Mouse (Mus musculus): Measurements from ENCODE around the gene Il17ra. TPM values are rescaled to one million over a fixed set of nuclear protein-coding genes. Genes with fewer than 3 reads are reported as not detected.

The Il17ra gene
- 5.0 and 6.0 TPM in 2 replicates for polyA plus RNA-seq (2021; fragmentation: Nextera tagmentation)
- long read RNA-seq, experiment 1, partial matches to known transcripts: 0 of 4 reads
- long read RNA-seq, experiment 1, other reads (novel, unspliced or antisense): 4 of 4 reads
- long read RNA-seq, experiment 2, partial matches to known transcripts: 0 of 8 reads
- long read RNA-seq, experiment 2, other reads (novel, unspliced or antisense): 8 of 8 reads

DNA sequence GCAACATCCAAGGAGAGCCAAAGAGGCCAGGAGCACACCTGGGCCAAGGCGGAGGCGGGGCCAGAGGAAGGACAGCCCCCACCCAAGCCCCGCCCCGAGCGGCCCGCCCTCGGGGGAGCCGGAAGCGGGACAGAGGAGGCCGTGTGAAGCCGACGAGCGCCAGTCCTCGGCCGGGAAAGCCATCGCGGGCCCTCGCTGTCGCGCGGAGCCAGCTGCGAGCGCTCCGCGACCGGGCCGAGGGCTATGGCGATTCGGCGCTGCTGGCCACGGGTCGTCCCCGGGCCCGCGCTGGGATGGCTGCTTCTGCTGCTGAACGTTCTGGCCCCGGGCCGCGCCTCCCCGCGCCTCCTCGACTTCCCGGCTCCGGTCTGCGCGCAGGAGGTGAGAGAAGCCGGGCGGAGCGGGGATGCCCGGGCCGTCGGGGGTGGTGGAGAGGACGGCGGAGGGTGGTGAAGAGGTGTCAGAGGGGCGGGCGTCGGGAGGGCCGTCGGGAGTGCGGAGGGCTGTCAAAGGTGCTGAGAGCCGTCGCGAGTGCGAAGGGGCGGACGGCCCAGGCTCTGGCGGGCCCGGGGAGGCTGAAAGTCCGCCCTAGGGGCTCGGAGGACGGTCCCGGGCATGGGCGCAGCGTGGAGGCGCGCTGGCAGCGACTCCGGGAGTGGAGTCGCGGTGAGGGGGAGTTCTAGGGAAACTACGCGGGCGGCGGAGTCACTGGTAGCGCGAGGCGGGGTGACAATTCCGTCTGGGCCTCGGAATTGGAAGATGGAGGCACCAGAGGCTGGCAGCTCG, at the start of gene Il17ra:
Gene Il17ra, plus strand, starts transcription at position 162 of the 786 bp plus-strand sequence.

GRCm38 (mm10) chr6:120493374-120494181, 30.5 kb downstream of the Il17ra start, which contains the start of gene Tmem121b:
Gene Tmem121b, minus strand, starts transcription at chr6:120493807.

DNA sequence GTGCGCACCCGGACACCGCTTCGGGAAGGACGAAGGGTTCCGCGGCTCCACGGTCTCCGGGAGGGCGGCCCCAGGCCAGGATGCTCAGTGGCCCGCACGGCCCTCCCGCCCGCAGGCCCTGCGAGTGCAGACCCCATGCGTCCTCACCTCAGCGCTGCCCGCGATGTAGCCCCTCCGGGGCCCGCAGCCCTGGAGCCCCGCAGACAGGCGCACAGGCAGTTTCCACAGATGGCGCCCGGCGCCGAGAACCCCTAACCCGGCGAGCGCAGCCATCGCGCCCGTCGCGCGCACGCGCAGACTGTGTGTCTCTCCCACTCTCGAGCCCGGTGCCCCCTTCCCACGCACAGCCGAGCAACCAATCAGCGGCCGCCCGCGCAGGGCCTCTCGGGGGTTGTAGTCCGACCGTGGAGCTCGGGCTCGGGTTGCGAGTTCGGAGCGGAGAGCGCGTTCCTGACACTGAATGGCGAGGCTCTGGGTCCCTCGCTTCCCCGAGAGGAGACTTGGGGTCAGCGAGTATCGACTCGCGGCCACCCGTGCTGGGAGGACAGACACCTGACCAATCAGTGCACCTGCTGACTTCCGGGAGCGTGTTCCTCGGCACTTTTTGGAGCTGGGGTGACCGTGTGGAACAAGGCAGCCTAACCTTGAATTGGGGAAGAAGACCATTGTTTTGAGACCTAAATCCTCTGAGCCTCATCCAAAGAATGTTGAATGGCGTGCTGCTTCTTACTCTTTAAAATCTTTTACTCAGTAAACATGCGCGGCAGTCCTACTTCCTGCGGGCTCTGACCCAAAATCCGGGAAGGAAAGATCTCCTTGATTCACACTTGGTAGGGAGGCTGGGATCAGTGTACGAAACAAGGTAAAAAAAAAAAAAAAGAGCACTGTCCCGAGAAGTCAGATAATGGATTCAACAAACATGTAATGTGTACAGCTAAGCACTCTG, 68.2 kb downstream of the Il17ra start, which contains the start of gene Hdhd5:
Gene Hdhd5, minus strand, starts transcription at position 300 of the 946 bp plus-strand sequence.

Other genes with a start within 250 kb of the Il17ra start
- gene D330020A13Rik, start 168.9 kb upstream of the Il17ra start, polyA plus RNA-seq (2021; fragmentation: Nextera tagmentation): 0.24 TPM in 1 of 2 replicates, not detected in the other
- 0.31 and 0.39 TPM in 2 replicates for gene B4galnt3, start 168.7 kb upstream of the Il17ra start, polyA plus RNA-seq (2021; fragmentation: Nextera tagmentation)
- 15.0 and 16.1 TPM in 2 replicates for gene Kdm5a, start 99.1 kb upstream of the Il17ra start, polyA plus RNA-seq (2021; fragmentation: Nextera tagmentation)
- gene Ccdc77, start 98.9 kb upstream of the Il17ra start, polyA plus RNA-seq (2021; fragmentation: Nextera tagmentation): 3.4 TPM in 2 replicates
- gene Tmem121b, start 30.6 kb downstream of the Il17ra start, polyA plus RNA-seq (2021; fragmentation: Nextera tagmentation): 2.6 and 3.3 TPM in 2 replicates
- 6.6 and 7.0 TPM in 2 replicates for gene Hdhd5, start 68.1 kb downstream of the Il17ra start, polyA plus RNA-seq (2021; fragmentation: Nextera tagmentation)
- 0.69 and 0.92 TPM in 2 replicates for gene Cecr2, start 203.1 kb downstream of the Il17ra start, polyA plus RNA-seq (2021; fragmentation: Nextera tagmentation)

Measured in layer of hippocampus, adult 6 months (tissue).